Mouse (Mus musculus): ENCODE results near the gene Foxk1. TPM values are rescaled to one million over a fixed set of nuclear protein-coding genes. Genes with fewer than 3 reads are reported as not detected.

Foxk1 gene
- 5.7 and 9.1 TPM in 2 replicates for polyA plus RNA-seq (2011; ENCODE audit: insufficient read depth, insufficient read length, low replicate concordance, missing spikeins)

DNA sequence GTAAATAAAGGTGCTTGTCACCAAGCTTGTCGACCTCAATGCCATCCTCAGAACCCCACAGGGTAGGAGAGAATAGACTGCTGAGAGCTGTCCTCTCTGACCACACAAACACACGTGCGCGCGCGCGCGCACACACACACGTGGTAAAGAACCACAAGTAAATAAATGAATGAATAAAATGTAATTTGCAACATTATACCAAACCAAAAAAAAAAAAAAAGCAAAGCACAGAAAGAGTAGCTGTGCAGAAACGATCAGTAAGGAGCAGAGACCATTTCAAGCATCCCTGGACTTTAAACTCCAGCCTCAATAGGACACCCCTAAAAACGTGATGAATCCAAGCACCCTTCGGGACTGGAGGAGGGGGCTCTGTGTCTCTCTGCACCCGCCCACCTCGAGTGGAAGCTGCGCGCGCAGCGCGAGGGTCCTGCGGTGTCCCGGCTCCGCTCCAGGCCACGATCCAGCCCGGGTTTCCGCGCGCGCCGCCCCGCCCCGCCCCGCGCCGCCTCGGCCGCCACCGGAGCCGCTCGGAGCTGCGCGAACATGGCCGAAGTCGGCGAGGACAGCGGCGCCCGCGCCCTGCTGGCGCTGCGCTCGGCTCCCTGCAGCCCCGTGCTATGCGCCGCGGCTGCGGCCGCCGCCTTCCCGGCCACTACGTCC lies at the start of gene Foxk1:
Foxk1 (plus strand) TSS at position 517 of the 660 bp plus-strand sequence.
- Histone ChIP-seq H3K4me1 (ENCODE audit: control insufficient read depth, insufficient read depth, low read length) (peaks cover 4% of the 10 kb centered on the region; the same call in 1 of the 2 replicates), H3K4me3 (replicated peaks; ENCODE audit: control insufficient read depth, low read depth, low read length) (peak within 1 kb of the TSS; percentile 82), H3K27ac (ENCODE audit: control insufficient read depth, insufficient read depth, low read depth, low read length, poor library complexity) (peak within 1 kb of the TSS; percentile 80)
- WGBS: under 1% methylated on average over 60 of the region's 60 CpGs
- TF ChIP-seq CTCF (IDR thresholded peaks at IDR 0.05; ENCODE audit: control insufficient read depth, insufficient read depth, low read length): no peak
- peak; percentile 27; the same call in 1 of the 2 replicates for TF ChIP-seq POLR2A (IDR thresholded peaks at IDR 0.05; ENCODE audit: borderline replicate concordance, control insufficient read depth, low read depth, low read length)

DNA sequence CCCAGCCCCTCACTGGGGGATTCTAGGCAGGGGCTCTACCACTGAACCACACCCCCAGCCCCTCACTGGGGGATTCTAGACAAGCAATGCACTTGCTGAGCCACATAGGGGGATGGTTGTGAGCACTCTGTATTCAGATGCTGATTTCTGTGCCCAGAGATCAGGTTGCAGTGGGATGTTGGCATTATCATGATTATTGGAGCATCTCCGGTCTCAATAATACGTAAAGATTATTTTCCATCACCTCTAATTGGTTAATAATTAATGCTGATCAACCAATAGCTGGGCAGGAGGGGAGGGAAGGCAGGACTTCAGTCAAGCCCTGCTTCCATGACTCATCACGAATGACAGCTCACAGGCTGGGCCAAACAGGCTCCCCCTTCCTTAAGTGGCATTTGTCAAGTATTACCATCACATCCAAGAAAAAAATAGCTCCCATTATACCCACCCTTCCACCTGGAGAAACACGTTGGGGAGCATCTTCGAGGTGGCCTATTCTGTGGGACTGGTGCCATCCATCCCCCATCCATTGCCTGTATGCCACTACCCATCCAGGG lies 48.9 kb upstream of the Foxk1 start:
- TF ChIP-seq POLR2A (IDR thresholded peaks at IDR 0.05; ENCODE audit: borderline replicate concordance, control insufficient read depth, low read depth, low read length) (no peak), CTCF (IDR thresholded peaks at IDR 0.05; ENCODE audit: control insufficient read depth, insufficient read depth, low read length) (no peak)
- Histone ChIP-seq H3K27ac (ENCODE audit: control insufficient read depth, insufficient read depth, low read depth, low read length, poor library complexity) (no peak overlapping the region), H3K4me3 (replicated peaks; ENCODE audit: control insufficient read depth, low read depth, low read length) (no peak overlapping the region), H3K4me1 (ENCODE audit: control insufficient read depth, insufficient read depth, low read length) (no peaks in the 10 kb centered on the region)
- 74% methylated on average over 5 of the region's 5 CpGs for WGBS

DNA sequence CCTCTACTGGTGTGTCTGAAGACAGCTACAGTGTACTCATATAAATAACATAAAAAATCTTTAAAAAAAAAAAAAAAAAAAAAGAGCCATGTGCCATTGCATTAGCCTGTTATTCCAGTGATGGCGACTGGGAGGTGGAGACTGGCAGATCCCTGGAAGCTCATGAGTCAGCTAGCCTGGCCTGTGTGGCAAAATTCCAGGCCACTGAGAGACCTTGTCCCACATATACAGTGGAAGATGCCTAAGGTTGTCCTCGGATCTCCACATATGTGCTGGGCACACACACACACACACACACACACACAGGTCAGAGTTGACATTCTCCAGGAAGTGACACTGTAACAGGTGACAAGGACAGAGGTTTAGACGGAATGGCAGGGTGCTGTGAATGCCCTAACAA lies 46.2 kb upstream of the Foxk1 start:
- Histone ChIP-seq H3K27ac (ENCODE audit: control insufficient read depth, insufficient read depth, low read depth, low read length, poor library complexity) (no peak overlapping the region), H3K4me1 (ENCODE audit: control insufficient read depth, insufficient read depth, low read length) (no peaks in the 10 kb centered on the region), H3K4me3 (replicated peaks; ENCODE audit: control insufficient read depth, low read depth, low read length) (no peak overlapping the region)
- TF ChIP-seq POLR2A (IDR thresholded peaks at IDR 0.05; ENCODE audit: borderline replicate concordance, control insufficient read depth, low read depth, low read length) (no peak), CTCF (IDR thresholded peaks at IDR 0.05; ENCODE audit: control insufficient read depth, insufficient read depth, low read length) (no peak)
- 74% methylated on average over 3 of the region's 3 CpGs for WGBS

DNA sequence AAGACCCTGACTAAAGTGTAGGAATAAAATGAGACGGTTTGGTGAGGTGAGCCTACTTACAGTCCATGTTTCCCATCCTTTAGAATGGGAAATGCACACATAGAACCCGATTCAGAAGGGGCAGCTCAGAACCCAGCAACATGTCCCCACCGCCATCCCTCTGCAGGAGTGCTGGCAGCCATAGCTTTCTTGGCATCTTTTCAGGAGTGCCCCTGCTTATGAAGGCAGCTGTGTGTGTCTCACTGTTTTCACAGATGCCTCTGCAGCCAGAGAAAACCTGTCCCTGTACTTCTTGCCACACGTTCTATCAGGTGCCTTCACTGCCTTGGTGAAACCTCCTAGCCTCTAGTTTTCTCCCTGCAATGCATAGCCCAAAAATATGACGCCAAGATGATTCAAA lies 40.1 kb upstream of the Foxk1 start:
- no peaks in the 10 kb centered on the region; the same call in 1 of the 2 replicates for H3K4me1 ChIP-seq (ENCODE audit: control insufficient read depth, insufficient read depth, low read length)
- H3K27ac ChIP-seq (ENCODE audit: control insufficient read depth, insufficient read depth, low read depth, low read length, poor library complexity): no peak overlapping the region
- 59% methylated on average over 5 of the region's 5 CpGs for WGBS

DNA sequence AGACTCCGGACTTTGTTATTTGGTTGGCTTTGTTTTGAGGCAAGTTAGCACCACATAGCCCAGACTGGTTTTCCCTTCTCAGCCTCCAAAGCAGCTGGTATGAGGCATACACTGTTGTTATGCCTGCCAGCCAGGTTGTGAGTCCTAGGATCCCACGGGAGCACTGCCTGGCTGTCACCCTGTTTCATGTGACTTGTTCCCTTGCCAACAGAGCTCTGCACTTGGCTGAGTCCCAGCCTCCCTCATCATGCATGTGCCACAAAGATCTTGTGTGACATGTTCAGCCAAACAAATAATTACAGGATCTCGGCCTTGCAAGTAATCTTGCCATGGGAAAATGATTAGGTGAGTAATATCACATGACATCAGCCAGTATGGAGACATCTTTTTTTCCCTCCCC lies 38.4 kb upstream of the Foxk1 start:
- Histone ChIP-seq H3K27ac (ENCODE audit: control insufficient read depth, insufficient read depth, low read depth, low read length, poor library complexity) (no peak overlapping the region), H3K4me3 (replicated peaks; ENCODE audit: control insufficient read depth, low read depth, low read length) (no peak overlapping the region), H3K4me1 (ENCODE audit: control insufficient read depth, insufficient read depth, low read length) (peaks cover 2% of the 10 kb centered on the region; the same call in 1 of the 2 replicates)
- WGBS: 82% methylated on average over 3 of the region's 3 CpGs
- TF ChIP-seq POLR2A (IDR thresholded peaks at IDR 0.05; ENCODE audit: borderline replicate concordance, control insufficient read depth, low read depth, low read length): no peak
- no peak for TF ChIP-seq CTCF (IDR thresholded peaks at IDR 0.05; ENCODE audit: control insufficient read depth, insufficient read depth, low read length)

More for the DNA sequence above, 40.1 kb upstream of the Foxk1 start:
- TF ChIP-seq POLR2A (IDR thresholded peaks at IDR 0.05; ENCODE audit: borderline replicate concordance, control insufficient read depth, low read depth, low read length) (no peak), CTCF (IDR thresholded peaks at IDR 0.05; ENCODE audit: control insufficient read depth, insufficient read depth, low read length) (no peak)
- H3K4me3 ChIP-seq (replicated peaks; ENCODE audit: control insufficient read depth, low read depth, low read length): no peak overlapping the region

DNA sequence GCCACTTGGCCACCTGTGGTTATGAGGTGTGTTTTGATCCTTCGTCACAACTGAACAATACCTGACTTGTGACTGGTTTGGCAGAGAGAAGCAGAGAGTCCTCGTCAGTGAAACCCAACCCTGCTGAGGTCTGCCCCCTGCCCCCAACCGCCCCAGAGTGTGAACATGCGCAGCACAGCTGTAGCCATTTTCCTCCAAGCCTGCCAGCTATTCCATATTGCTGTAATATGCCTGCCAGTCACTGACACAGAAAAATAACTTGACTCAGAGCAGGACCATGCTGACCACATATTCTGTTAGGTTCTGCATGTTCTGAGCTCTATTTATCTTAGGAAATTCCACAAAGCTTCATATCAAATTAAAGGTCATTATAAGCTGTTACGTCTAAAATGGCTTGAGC lies 37.2 kb upstream of the Foxk1 start:
- Histone ChIP-seq H3K27ac (ENCODE audit: control insufficient read depth, insufficient read depth, low read depth, low read length, poor library complexity) (no peak overlapping the region), H3K4me1 (ENCODE audit: control insufficient read depth, insufficient read depth, low read length) (peaks cover 2% of the 10 kb centered on the region; the same call in 1 of the 2 replicates), H3K4me3 (replicated peaks; ENCODE audit: control insufficient read depth, low read depth, low read length) (no peak overlapping the region)
- WGBS: 80% methylated on average over 5 of the region's 5 CpGs
- TF ChIP-seq POLR2A (IDR thresholded peaks at IDR 0.05; ENCODE audit: borderline replicate concordance, control insufficient read depth, low read depth, low read length) (no peak), CTCF (IDR thresholded peaks at IDR 0.05; ENCODE audit: control insufficient read depth, insufficient read depth, low read length) (no peak)

DNA sequence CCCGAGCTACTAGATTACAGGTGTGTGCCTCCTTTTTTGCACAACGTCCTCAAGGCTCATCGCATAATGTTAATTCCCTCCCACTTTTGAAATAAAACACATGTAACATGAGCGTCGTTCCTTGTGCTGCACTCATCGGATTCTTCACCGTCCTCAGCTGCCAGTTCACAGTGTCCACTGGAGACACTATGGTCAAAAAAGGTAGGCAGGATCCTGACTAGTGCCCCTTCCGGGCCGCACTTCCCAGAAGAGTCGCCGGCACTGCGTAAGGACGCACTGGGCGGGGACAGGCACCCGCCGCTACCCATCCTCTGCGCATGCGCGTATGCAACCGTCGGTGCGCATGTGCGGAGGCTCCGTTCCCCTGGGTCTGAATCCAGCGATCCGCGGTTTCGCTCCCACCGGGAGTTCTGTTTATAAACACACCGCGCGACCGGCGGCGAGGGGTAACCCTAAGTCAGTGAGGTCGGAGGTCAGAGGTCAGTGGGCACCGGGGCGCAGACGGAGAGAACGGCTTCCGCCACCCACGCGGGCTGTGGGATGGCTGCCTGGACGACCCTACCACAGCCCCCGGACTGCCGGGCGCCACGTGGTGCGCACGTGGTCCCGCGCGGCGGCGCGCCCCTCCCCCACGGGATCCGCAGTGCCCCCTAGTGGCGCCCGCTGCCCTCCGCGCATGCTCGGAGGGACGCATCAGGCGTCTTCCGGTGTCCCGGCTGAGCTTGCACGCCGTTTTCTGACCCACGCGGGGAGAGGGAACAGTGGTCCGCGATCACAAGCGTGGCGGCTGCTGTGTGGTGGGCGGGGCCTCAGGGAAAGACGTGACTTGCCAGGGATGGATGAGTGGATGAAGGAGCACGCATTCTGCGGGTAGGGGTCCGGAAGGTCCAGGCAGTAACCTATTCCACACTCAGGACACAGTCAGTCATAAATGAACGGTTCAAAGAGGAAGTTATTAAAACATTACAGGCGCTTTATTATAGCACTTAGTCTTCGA lies 33.9 kb upstream of the Foxk1 start:
- Histone ChIP-seq H3K4me1 (ENCODE audit: control insufficient read depth, insufficient read depth, low read length) (peaks cover 2% of the 10 kb centered on the region; the same call in 1 of the 2 replicates), H3K4me3 (replicated peaks; ENCODE audit: control insufficient read depth, low read depth, low read length) (peak overlapping the region; percentile 95), H3K27ac (ENCODE audit: control insufficient read depth, insufficient read depth, low read depth, low read length, poor library complexity) (peak overlapping the region; percentile 80)
- under 1% methylated on average over 83 of the region's 83 CpGs for WGBS
- TF ChIP-seq POLR2A (IDR thresholded peaks at IDR 0.05; ENCODE audit: borderline replicate concordance, control insufficient read depth, low read depth, low read length) (peak; percentile 87), CTCF (IDR thresholded peaks at IDR 0.05; ENCODE audit: control insufficient read depth, insufficient read depth, low read length) (peak; percentile 76)
